Mouse (Mus musculus): Measurements from ENCODE around the gene Cysrt1. TPM values are rescaled to one million over a fixed set of nuclear protein-coding genes. Genes with fewer than 3 reads are reported as not detected.

The Cysrt1 gene
- polyA plus RNA-seq (2012; rRNA removed), result 2.0 and 2.5 TPM in 2 replicates

DNA sequence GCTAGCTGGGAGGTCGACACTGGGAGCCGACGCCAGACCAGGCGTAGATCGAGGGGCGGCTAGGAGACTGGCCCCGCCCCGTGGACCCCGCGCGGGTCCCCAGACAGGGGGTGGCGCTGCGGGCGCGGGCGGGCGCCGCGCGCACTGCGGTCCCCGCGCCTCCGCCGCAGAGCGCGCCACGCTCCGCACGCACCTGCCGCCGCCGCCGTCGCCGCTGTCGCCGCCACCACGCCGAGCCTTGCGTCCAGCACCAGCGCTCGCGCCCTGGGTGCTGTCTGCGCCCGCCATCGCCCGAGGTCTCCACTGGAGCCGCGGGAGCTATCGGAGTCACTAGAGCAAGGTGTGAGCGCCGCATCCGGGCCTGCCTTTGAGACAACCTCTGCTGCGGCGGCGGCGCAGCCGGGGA lies at the start of gene Cysrt1, which contains the start of gene Rnf208:
Cysrt1 (minus strand) TSS at position 352 of the 406 bp plus-strand sequence.
Rnf208 (plus strand) TSS at position 155 of the 406 bp plus-strand sequence.
- DNase-seq (ENCODE audit: low spot score), result no peak

DNA sequence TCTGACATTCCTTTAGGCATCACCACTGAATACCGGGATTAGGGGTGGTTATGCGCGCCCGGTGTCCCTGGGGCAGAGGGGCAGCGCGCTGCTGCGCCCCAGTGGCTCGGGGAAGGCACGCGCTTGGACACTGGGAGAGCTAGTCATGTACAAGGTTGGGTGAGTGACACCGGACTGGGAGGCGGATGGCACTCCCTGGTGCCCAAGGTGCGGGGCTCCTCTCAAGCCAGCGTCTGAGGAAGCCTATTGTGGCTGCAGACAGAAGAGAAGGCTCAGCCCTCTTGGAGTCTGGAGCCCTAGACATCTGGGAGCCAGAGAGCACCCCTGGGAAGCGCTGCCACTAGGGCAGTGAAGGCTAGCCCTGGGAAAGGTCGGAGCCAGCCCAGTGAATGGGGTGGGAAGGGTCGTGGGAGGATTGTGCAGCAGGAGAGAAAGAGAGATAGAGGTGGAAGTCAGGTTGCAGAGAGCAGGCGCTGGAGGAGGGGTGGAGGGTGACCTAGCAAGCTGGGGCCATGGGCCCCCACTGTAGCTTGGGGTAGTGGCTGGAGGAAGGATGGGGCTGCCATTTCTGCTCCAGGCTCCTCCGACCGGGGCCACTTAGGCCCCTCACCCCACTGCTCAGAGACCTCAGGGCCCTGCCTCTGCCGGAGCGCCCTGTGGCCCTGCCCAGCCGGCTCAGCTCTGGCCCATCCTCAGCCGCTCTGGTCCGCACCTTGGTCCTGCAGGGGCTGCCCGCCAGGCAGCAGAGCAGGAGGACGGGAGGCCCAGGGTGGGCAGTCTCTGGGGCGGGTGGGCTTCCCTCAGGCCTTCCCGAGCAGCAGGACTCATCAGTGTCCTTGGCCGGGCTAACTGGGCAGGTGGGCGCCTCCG lies 49.2 kb upstream of the Cysrt1 start:
- no peak for DNase-seq (ENCODE audit: low spot score)

DNA sequence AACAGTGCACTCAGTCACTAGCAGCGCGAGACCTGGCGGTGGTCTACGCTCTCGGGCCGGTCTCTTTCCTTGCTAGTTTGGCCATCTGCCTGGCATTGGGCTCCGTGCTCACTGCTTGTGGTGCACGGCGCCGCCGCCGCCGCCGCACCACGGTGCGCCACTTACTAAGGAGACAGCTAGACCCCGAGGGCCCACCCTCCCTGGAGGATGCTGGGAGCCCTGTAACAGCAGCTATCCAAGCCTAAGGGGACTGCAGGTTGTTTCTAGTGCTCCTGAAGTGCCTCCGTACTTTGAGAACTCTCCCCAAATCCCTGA lies 48.5 kb upstream of the Cysrt1 start:
- no peak for DNase-seq (ENCODE audit: low spot score)

DNA sequence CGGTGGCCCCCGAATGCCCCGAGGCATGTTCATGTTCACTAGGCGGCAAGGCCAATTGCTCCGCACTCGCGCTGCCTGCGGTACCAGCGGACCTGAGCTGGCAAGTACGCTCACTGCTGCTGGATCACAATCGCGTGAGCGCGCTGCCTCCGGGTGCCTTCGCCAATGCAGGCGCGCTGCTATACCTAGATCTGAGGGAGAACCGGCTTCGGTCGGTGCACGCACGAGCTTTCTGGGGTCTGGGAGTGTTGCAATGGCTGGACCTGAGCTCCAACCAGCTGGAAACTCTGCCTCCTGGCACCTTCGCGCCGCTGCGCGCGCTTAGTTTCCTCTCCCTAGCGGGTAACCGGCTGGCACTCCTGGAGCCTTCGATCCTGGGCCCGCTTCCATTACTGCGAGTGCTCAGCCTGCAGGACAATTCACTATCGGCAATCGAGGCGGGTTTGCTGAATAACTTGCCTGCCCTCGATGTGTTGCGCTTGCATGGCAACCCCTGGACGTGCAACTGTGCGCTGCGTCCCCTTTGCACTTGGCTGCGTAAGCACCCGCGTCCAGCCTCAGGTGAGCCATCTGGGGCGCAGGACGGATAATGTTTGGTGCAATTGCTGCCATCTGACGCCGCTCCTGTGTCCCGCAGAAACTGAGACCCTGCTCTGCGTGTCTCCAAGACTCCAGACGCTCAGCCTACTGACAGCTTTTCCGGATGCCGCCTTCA lies 48.0 kb upstream of the Cysrt1 start:
- no peak for DNase-seq (ENCODE audit: low spot score)

DNA sequence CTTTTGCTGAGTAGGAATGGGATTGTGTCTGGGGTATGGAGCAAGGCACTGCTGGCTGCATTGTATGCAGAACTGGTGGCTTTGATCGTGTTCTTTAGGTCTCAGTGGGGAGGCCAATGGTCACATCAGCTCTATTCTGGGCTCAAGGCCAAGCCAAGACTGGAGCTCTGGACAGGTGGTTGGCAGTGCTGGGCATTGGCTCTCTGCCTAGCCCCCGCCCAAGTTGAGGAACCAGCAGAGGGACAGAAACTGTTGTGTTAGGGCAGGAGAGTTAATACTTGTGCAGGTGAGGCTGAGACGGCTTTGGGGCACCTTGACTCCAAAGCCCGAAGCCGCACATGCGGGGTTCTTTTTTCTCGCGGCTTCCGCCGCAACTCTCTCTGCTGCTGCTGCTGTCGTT lies 47.4 kb upstream of the Cysrt1 start, which contains the start of gene Lrrc26:
Lrrc26 (plus strand) TSS at position 265 of the 400 bp plus-strand sequence.
- no peak for DNase-seq (ENCODE audit: low spot score)

DNA sequence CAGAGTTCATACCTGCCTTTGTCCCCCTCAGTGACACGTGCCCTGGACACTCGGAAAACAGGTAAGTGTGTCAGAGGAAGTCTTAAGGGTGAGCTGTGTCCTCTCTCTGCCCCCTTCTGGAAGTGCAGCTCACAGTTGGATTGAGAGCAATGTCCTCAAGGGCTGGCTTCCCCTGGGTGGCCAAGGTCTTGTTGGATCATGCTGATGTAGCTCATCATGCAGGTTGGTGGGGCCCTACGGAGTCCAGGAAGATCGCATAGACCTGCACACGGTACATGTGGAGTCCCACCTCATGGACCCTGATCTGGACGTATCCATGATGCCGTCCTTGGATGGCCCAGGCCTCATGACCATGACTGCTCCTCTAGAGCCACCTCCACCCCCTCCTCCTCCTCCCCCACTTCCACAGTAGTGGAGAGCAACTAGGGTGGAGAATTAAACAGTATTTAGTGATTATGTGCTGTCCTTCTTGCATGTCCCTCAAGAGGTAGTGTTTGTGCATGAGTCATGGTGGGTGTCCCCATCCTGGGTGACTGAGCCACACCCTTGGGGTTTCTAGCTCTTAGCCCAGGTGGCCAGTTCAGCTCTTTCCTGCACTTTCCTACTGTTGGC lies 46.6 kb upstream of the Cysrt1 start:
- DNase-seq (ENCODE audit: low spot score), result no peak

DNA sequence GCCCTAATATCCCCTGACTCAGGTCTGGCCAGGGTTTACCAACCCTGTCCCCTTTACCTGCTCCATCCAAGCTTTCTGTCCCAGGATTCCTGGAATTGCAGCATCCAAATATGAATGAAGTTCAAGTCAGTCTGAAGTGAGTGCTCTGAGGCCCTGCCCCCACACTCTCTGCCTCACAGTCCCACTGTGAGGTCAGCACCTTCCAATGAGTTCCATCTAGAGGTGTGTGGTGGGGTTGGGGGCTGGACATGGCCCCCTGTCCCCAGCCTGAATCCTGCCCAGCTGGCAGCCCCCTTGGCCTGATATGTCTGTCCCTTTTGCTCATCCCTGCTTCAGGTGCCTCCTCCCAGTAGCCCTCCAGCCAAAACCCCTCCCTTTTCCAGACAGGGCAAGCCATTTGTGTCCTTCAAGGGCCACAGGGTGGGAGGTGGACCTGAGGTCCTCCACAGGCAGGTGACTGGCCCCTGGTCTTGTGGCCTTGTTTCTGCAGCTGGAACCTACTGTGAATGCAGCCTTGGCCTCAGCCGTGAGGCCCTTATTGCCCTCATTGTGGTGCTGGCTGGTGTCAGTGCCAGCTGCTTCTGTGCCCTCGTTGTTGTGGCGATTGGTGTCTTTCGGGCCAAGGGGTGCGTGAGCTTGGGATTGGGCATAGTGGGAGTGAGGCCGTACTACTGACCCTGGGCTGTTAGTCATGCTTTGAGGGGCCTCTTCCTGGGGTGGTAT lies 45.8 kb upstream of the Cysrt1 start, which contains the start of gene Tmem210:
Tmem210 (plus strand) TSS at position 219 of the 723 bp plus-strand sequence.
- no peak for DNase-seq (ENCODE audit: low spot score)

DNA sequence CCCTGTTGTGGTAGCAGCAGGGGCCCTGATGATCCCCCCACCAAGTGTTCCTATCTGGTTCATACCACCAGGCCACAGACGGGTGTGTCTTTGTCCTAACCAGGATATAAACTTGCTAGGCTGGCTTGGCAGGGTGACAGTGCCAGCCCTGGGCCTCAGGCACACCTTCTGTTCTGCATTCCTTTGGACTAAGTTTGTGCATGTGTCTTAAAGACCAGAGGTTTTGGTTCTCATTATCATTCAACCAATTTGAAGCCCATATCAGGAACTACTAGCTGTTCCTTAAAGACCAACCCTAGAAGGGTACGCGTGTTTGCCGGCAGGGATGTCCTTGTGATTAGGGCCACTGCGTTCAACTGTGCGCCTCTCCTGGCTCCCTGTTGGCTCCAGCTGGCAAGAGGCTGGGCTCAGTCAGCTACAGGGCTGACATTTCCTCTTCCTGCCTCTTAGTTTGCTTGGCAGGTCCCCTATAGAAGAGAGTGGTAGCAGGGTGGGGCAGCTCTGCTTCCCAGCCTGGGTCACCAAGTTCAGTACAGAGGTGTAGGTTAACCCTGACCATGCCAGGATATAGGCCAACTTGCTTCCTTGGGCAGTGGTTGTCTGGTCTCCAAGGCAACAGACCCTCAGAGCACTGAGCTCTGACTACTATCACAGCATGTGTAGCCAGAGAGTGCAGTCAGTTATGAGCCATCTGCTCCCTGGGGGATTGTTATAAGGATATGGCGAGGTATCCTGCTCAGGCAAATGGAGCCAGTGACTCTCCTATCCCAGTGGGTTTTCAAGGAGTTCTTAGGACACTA lies 44.8 kb upstream of the Cysrt1 start:
- no peak for DNase-seq (ENCODE audit: low spot score)

DNA sequence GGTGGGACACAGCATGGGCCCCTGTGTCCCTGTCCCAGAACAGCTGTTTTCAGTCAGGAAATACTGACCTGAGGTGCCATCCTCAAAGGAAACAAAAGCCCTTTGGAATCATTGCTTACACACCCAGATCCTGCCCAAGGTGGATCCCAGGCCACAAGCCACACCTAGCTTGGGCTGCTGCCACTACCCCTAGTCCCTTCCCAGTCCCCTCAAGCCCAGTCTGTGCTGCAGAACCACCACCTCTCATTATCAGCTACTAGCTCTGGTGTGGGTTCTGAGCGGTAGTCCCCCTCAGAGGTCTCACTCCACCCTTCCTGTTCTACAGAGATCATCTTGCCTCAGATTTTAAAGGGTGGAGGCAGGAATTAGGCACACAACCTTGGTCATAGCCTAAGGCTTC lies 44.1 kb upstream of the Cysrt1 start:
- no peak for DNase-seq (ENCODE audit: low spot score)

DNA sequence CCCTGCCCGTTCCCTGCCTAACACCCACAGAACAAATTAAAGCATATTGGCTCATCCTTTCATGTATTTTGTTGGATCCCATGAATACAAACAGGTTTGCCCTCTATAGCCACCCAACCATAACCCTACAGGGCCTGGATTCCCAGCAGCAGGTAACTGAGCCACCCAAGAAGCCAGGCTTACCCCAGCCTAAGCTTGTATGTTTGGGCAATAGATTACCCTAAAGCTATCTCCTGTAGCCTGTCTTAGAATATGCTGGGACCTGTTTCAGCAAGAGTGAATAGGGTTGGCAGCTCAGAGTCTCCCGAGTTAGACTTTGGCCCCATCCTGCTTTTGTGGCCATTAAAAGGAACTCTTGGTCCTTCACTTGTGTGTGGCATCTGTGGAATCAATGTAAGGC lies 43.3 kb upstream of the Cysrt1 start:
- no peak for DNase-seq (ENCODE audit: low spot score)

DNA sequence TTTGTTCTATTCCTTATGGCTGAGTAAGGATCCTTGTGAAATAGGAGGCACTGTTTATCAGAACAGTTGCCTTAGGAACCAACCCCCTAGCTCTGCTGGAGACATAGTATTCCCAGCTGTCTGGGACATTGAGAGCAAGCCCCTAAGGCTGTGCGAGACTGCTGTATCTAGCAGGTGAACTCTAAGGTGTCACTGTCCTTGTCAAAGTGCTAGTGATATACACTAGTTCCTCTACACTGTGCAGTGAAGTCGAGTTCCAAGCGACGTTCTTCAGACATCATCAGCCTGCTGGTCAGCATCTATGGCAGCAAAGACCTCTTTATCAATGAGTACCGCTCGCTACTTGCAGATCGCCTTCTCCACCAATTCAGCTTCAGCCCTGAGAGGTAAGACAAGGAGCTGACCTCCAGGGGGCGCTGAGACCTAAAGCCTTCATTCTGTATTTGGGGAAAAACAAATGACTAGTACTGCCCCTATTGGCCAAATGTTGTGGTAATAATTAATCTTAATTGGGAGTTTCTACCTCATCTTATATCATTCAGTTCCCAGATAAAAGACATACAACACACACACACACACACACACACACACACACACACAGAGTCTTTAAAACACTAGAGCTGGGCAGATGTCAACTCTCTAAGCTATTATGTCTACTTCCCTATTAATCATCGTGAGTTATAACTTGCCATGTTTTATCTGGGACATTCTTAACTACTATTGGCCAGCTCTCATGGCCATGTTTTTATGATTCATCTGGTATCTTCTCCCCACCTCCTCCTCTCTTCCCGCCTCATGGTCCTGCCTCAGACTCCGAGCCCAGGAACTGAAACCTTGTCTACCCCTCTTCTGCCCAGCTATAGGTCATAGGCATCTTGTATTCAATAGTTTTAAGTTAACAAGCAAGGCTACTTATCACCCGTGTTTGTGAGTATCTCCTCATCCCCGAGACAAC lies 37.0 kb upstream of the Cysrt1 start:
- DNase-seq (ENCODE audit: low spot score), result peak; percentile 62

DNA sequence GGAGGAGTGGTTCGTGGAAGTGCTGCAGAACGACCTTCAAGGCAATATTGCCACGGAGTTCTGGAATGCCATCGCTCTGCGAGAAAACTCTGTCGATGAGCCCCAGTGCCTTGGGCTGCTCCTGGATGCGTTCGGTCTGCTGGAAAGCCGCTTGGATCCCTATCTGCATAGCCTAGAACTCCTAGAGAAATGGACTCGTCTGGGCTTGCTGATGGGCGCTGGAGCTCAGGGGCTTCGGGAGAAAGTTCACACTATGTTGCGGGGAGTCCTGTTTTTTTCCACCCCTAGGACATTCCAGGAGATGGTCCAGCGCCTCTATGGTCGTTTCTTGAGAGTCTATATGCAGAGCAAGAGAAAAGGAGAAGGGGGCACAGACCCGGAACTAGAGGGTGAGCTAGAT lies 30.8 kb upstream of the Cysrt1 start:
- no peak for DNase-seq (ENCODE audit: low spot score)

DNA sequence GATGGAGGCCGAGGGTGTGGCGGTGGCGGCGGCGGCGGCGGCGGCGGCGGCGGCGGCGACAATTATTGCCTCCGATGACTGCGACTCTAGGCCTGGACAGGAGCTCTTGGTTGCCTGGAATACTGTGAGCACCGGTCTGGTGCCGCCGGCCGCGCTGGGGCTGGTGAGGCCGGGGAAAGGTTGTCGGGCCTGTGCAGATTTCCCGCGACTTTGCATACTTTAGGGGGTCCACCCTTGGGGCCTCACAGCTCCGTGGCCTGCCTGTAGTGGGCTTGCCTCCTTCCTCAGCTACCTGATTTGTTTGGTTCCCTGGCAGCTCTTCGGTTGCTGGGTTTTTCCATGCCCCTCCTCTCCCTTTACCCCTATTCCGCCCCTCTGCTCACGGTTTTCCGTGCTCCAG lies 30.3 kb upstream of the Cysrt1 start:
- DNase-seq (ENCODE audit: low spot score), result no peak

DNA sequence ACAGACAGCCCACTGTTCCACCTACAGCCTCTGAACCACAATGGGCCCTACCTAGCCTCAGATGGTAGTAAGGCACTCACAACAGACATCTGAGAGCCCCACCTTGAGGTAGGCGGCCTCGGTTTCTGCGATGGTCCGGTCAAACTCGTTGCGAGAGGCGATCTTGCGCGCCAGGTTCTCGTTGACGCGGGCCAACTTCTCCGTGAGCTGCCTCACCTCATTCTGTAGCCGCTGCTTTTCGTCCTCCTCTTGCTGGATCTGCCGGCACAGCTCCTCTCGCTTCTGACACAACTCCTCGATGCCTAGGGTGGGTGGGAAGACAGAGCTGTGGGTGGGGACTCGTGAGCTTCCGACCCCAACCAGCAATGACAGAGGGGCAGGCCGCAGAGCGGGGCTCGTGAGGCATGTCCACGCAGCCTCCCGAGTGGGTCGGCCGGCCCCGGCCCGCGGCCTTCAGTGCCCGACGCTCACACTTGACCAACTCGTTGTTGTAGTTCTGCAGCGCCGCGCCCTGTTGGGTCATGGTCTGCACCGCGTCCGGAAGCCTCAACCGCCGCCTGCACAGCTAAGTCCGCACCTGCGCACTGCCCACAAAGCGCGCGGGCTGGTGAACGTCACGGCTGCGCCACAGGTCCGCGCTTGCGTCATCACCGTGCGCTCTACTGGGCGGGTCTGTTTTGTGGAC lies 29.7 kb upstream of the Cysrt1 start, which contains the start of the genes Ssna1 and Anapc2:
Ssna1 (minus strand) TSS at position 612 of the 685 bp plus-strand sequence.
Anapc2 (plus strand) TSS at position 652 of the 685 bp plus-strand sequence.
- peak; percentile 97 for DNase-seq (ENCODE audit: low spot score)

DNA sequence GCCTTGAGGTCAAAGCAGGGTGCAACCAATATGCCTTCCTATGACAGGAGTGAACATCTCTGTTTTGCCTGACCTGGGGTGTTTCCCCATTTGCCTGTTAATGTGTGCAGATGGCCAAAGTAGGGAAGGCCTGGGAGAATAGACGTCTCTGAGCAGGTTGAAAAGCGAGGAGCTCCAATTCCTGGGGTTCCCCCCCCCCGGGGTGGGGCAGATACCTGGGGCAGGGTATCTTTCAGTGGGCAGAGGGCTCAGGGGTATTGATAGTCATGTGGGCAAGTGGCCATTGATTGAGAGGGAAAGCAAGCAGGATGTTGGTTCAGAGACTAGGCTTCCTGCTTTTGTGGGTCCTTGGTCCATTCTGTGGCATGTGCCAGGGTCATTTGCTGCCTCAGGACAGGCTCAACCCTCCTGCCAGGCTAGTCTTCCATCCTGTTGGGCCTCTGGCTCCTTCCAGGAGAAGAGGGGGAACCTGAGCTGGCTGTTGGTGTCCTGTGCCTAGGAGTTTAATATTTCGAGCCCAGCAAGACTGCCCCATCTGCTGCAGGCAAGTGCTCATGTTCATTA lies 25.6 kb upstream of the Cysrt1 start:
- DNase-seq (ENCODE audit: low spot score), result no peak

DNA sequence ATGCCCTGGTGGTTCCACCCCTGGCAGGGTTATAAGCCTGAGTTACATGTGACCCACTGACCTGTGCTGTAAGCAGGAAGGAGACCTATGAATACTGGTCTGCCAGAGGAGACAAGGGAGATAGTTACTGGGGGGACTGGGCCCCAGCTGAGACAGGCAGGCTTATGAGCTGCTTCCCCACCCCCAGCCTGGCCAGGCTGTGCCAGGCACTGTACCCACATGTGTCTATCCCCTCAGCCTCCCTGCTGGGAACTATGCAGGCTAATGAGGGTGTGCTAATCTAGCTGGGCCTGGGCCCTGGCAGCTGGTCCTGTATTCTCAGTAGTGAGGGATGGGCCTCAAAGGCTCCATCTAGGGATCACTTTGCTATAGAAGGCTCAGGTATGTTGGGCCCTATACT lies 25.0 kb upstream of the Cysrt1 start:
- no peak for DNase-seq (ENCODE audit: low spot score)

DNA sequence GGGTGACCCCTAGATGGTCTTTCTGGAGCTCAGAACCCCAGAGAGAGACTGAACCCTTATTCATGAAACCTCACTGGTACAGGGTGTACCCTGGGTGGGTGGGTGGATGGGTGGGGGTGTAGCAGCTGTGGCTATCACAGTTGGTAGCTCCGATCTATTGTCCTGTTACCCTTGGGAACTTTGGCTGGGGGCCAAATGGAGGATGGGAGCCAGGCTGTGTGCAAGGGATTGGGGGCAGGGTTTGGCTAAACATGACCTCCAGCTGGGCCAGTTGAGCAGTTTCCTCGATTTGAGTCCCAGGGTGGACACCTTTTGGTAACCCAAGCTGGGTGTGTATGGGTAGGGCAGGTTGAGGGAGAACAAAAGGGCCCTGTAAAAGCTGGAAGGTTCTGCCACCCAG lies 24.5 kb upstream of the Cysrt1 start:
- DNase-seq (ENCODE audit: low spot score), result peak; percentile 36

DNA sequence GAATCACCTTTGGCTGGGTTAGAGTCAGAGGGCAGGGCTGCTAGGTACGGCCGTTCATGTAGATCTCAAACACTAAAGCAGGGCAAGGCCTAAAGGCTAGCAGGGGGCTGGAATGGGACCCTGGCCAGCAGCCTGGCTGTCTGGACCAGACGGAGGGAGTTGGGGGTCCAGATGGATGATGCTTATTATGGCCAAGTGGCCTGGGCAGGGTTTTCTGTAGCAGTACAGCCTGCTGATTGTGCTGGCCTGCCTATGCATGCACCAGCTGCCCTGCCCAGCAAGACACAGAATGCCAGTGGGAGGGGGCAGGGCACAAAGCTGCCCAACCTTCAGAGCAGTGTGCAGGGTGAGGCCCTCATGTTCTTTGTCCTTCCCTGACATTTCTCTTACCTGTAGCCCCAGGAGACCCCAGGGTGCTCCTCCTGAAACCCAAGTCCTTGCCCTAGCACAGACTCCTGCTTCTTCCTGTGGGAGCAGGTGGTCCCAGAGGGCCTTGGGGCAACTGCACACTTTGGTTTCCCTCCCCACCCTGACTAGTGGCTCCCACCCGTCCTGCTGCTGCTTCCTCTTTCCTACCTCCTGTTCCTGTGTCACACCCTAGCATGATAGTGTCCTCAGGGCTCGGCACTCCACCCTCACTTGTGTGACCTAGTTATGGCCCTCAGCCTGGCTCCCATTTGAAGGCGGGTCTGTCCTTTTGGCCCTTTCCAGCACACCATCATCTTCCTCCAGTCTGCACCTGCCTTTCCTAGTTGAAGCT lies 23.8 kb upstream of the Cysrt1 start:
- peak; percentile 48 for DNase-seq (ENCODE audit: low spot score)

Data from urinary bladder, adult 2 months (tissue).